Mouse (Mus musculus): ENCODE measurements around the gene Mob2.

Mob2 gene

GRCm38 (mm10) chr7:142060931-142061565 lies at the start of gene Mob2:
Mob2 (minus strand) TSS chr7:142061065.
- in situ Hi-C loops (cut with MboI, MseI): loop anchor here (5.0 kb wide), 1 partner anchor 36 kb away; the partner anchor contains the start of gene Dusp8

- in situ Hi-C loops (cut with MboI, MseI): no loop called here
These were observed 43.9 kb upstream of the Mob2 start for GRCm38 (mm10) chr7:142104747-142105146.

DNA sequence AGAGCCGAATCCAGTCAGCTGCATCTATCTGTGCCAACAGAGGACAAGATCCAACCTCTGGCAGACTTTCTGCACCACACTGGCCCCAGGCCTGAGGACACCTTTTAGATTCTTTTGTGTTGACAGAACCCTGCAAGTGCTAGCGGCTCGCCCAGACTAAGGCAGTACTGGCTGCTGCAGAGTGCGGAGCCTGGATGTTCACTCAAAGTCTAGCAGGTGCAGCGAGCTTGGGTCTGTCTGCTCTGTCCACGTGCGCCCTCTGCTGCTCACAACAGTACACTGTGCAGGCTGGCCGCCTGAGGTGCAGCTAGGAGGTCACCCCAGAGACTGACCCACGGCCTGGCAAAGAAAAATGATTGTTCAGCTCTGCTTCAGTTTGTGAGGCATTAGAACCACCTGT lies 36.9 kb upstream of the Mob2 start:
- in situ Hi-C loops (cut with MboI, MseI): loop anchor here (5.0 kb wide), 1 partner anchor 35 kb away; the partner anchor contains the start of gene Mob2

- in situ Hi-C loops (cut with MboI, MseI): loop anchor here (5.0 kb wide), 1 partner anchor 34 kb away; the partner anchor contains the start of gene Mob2
These were observed 35.8 kb upstream of the Mob2 start for GRCm38 (mm10) chr7:142096701-142097100.

GRCm38 (mm10) chr7:142095183-142095931 lies 34.5 kb upstream of the Mob2 start, which contains the start of gene Dusp8:
Dusp8 (minus strand) TSS chr7:142095843.
- in situ Hi-C loops (cut with MboI, MseI): loop anchor here (5.0 kb wide), 1 partner anchor 33 kb away; the partner anchor contains the start of gene Mob2

DNA sequence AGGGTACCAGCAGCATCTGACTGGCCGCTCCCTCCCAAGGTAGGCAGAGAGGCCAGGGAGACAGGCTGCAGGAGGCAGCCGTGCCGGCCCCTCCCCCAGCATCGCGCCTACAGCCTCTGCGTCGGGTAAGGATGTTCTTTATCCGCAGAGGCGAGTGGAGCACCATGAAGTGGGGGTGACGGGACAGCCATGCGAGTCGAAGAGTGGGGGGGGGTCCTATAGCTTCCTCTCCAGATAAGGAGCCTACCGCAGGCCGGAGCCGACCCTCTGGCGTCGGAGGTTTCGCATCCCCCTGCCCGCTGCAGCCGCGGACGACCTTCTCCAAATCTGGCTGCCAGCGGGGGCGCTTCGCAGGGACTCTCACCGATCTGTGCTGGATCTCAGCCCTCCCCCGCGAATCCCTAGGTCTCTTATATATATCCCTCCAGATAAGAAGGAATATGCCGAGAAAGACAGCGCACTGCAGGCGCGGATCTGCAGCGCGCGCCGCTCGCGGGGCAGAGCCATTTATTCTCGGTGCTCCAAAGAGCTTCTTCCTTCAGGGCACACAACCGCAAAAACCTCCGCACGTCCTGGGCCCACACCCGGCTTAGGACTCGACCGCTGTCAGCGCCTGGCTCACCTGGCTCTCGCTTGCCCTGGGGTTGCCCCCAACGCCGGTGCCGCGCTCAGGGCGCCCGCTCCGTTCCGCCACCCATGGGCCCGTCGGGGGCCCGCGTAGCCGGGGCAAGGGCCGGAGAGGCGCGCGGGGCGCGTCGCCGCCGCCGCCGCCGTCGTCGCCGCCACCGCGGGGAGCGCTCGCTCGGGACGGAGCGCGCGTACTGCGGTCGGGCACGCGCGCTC lies 33.7 kb upstream of the Mob2 start:
- in situ Hi-C loops (cut with MboI, MseI): loop anchor here (5.0 kb wide), 1 partner anchor 32 kb away; the partner anchor contains the start of gene Mob2

DNA sequence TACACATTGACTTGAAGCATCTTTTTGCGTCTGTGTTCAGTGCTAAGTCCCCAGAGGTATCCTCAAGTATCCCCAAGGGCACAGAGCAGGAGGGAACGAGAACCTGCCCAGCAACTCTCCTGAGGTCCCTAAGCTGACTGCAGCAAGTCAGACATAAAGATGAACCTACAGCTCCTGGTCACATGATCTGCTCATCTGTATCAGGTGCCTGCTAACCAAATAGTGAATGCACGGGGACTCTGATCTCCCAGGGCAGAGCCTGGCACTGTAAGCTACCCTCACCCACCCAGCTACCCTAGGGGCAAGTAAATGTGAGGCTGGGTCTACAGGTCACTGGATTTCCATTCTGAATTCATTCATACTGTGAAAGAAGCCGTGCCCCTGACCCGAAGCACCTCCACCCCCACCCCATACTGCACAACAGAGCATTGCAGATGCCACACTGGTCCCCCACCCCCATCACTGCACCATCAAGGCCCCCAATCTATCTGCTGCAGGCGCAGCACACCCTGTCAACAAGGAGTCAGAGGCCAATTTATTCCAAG lies 32.9 kb upstream of the Mob2 start:
- in situ Hi-C loops (cut with MboI, MseI): no loop called here

- in situ Hi-C loops (cut with MboI, MseI): no loop called here
These were observed 32.1 kb upstream of the Mob2 start for GRCm38 (mm10) chr7:142092991-142093390.

- in situ Hi-C loops (cut with MboI, MseI): no loop called here
These were observed 31.0 kb upstream of the Mob2 start for GRCm38 (mm10) chr7:142091848-142092247.

DNA sequence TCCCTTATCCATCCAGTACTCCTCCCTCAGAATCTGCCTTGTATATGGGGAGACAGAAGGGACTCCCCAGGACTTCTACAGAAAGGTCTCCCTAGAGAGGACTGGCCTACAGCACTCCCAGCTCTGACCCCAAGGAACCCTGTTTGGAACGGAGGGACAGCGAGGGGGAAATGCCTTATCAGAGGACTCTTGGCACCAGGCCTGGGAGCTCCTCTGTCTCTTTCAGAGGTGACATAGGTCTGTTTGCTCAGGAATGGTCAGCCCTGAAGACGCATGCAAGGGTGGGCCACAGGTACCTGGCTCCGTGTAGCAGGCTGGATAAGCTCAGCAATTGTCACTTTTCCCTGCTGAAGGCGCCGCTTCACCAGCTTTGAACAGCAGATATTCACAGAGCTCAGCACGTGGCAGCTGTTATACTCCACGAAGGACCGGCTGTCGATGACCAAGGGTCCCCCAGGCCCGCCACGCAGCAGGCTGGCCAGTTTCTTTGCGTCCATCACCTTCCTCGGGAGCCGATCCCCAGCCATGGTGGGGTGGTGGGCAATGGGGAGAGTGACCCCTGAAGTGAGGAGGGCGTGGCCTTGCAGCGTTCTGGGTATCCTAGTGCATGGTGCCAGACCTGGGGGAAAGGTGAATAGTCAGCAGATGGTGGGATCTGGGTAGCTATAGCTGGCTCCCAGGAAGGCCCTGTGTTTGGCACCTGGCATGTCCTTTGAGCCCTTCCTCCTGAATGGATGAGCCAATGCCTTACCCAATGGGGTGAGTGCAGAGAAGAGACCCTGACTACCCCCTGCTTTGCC lies 29.0 kb upstream of the Mob2 start:
- in situ Hi-C loops (cut with MboI, MseI): no loop called here

GRCm38 (mm10) chr7:142088886-142089285 lies 28.0 kb upstream of the Mob2 start:
- in situ Hi-C loops (cut with MboI, MseI): no loop called here

- in situ Hi-C loops (cut with MboI, MseI): no loop called here
These were observed 26.3 kb upstream of the Mob2 start for GRCm38 (mm10) chr7:142087069-142087652.

DNA sequence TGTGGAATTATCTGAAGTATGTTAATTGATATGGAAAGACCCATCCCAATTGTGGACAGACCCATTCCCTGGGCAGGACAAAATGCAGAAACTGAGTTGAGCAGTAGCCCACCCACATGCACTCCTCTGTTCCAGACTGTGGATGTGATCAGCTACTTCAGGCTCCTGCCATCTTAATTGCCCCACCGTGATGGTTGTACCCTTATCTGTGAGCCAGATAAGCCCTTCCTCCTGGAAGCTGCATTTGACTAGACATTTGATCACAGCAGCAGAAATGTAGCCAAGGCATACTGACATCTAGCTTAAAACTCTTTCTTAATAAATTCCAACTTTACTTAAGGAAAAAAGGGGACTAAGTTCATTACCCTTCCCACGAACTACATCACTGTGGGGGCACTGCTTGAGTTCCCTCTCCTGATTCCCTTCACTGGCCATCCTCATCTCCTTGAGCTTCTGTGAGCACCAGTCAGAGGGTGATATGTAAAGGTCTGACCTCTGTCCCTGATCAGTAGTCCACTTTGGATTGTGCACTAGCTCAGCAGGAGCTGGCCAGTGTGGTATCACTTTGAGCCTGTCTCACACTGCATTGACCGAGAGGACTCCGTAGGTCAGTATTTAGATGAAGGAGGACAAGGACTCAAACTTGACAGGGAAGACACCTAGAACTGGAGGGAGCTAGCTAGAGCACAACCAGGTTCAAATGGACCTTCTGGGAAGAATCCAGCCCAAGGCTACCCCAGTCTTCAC lies 25.5 kb upstream of the Mob2 start:
- in situ Hi-C loops (cut with MboI, MseI): no loop called here

DNA sequence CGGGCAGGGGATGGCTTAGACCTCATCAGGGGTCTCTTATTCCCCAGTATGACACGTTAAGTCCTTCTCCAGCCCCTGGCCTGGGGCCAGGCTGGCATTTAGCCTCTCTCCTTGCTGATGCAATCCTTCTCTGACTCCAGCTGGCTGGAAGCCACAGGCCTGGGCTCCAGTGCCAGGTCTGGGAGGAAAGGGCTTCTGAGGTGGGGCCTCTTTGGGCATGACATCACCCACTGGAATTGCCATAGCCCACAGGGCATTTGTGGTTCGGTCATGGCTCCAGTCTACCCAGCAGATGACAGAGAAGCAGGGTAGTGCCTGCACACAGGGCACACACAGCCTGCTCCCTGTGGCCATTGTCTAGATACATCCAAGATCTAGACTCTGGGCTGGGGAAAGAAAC lies 24.0 kb upstream of the Mob2 start:
- in situ Hi-C loops (cut with MboI, MseI): no loop called here

DNA sequence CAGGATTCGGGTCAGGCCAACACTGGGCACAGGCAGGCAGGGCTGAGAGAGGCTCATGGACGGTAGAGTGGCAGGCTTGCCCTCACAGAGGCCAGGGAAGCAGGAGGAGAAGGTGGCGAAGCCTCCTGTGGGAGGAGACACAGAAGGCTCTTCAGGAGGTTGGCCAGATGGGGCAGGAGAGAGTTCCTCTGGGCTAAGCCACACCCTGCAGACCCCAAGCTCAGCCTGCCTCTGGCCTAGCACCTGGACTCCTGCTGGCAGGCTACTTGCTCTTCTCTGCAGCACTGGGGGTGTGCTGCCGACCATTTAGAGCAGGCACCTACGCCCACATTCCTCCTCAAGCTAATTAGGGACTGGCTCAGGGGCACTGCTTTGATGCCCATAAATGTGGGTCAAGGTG lies 23.5 kb upstream of the Mob2 start:
- in situ Hi-C loops (cut with MboI, MseI): no loop called here

GRCm38 (mm10) chr7:142083588-142084317 lies 22.9 kb upstream of the Mob2 start:
- in situ Hi-C loops (cut with MboI, MseI): no loop called here

DNA sequence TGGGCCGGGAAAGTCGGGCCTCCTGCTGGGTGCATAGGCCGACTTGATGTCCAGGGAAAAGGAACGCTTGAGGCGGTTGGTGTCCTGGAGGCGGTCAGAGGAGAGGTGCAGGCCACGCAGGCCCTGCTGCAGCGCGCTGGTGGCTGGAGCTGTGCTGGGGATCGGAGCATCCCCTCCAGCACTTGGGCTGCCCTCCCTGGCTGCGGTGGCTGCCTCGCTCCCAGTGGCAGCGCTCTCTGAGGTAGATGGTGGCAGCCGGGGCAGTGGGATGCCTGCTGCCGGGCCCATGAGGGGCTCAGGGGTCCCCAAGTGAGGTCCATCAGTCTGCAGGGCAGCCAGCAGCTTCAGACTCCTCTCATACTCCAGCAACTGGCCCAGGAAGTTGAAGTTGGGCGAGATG lies 21.7 kb upstream of the Mob2 start:
- in situ Hi-C loops (cut with MboI, MseI): no loop called here

DNA sequence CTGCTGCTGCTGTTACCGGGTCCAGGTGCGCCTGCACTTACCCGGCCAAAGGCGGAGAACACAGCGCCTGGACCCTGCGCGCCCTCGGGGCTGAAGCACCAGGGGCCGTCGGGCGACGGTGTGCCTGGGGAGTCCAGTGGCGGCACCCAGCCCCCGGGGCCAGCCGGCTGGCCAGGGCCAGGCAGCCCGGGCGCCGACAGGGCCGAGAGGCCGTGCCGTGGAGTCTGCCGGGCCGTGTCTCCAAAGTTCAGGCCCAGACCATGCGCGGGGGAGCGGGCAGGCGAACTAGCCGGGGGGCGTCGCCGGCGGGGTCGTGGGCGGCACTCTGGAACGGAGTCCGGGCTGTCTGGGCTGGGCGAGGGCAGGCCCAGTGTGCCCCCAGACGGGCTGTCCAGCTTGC lies 21.3 kb upstream of the Mob2 start:
- in situ Hi-C loops (cut with MboI, MseI): no loop called here

- in situ Hi-C loops (cut with MboI, MseI): no loop called here
These were observed 20.9 kb upstream of the Mob2 start for GRCm38 (mm10) chr7:142081736-142082135.
